Comparison of ENCODE assay signal across 9 mouse cellular contexts in genomic region chr16:28490515-28490914, GRCm38 (mm10).
DNase-seq lines count a peak whose midpoint lies in the region; ATAC-seq lines count a peak whose summit lies in the region.
"Had no signal": no experiment of that assay in that cellular context is flagged by ENCODE, and none has a peak within 500 bp of the region (broad histone marks: within the 10 kb centered on the region; RNA-seq: fewer than 3 reads in every experiment).

No protein-coding gene starts in this region.

- H3K27ac ChIP-seq in heart, embryonic 10.5 days = no peak overlapping the region
- no peak overlapping the region; the same call in 1 of the 2 replicates for H3K27ac ChIP-seq in forebrain, embryonic 15.5 days (replicated peaks)
- no peak overlapping the region for H3K27ac ChIP-seq in intestine, embryonic 14.5 days (ENCODE audit: low read depth)

- H3K36me3 ChIP-seq in heart, embryonic 10.5 days = no peaks in the 10 kb centered on the region
- H3K36me3 ChIP-seq in forebrain, embryonic 15.5 days = no peaks in the 10 kb centered on the region
- H3K36me3 ChIP-seq in intestine, embryonic 14.5 days (ENCODE audit: control insufficient read depth, insufficient read depth, low read length) = no peaks in the 10 kb centered on the region

- WGBS in heart, embryonic 10.5 days = 16% methylated on average over 6 of the region's 6 CpGs
- WGBS in forebrain, embryonic 15.5 days = 3% methylated on average over 6 of the region's 6 CpGs
- WGBS in intestine, embryonic 14.5 days = 9% methylated on average over 6 of the region's 6 CpGs

- H3K27me3 ChIP-seq in heart, embryonic 10.5 days (ENCODE audit: insufficient read depth, poor library complexity, severe bottlenecking) = peaks cover 3% of the 10 kb centered on the region; the same call in 1 of the 2 replicates
- no peaks in the 10 kb centered on the region for H3K27me3 ChIP-seq in forebrain, embryonic 15.5 days
- 0 out of 2 replicates have a peak, but pooled peaks cover 5% of the 10 kb centered on the region for H3K27me3 ChIP-seq in intestine, embryonic 14.5 days (replicated peaks; ENCODE audit: control insufficient read depth, insufficient read depth, low read length)

- H3K9ac ChIP-seq in forebrain, embryonic 15.5 days (replicated peaks) = no peak overlapping the region
- no peak overlapping the region for H3K9ac ChIP-seq in intestine, embryonic 14.5 days (ENCODE audit: low read length)

- H3K9me3 ChIP-seq in heart, embryonic 10.5 days = no peaks in the 10 kb centered on the region
- no peaks in the 10 kb centered on the region for H3K9me3 ChIP-seq in forebrain, embryonic 15.5 days
- no peaks in the 10 kb centered on the region for H3K9me3 ChIP-seq in intestine, embryonic 14.5 days (ENCODE audit: control insufficient read depth, low read length)

- DNase-seq in heart, adult 8-10 months (ENCODE audit: low spot score) = peak; percentile 24
- DNase-seq in heart, embryonic 10.5 days (ENCODE audit: low spot score) = no peak
- peak; percentile 76 for DNase-seq in cerebellum, adult 11 months
- DNase-seq in intestine, embryonic 14.5 days (ENCODE audit: low spot score) = peak; percentile 88
- DNase-seq in left cerebral cortex, adult 18-20 months (ENCODE audit: low spot score in 2 of 2) = peak; percentile 82 to 86
- DNase-seq in mesoderm, embryonic 11.5 days (ENCODE audit: low read depth, low spot score) = peak; percentile 79
- DNase-seq in right cerebral cortex, postnatal 4 days = peak; percentile 82

- no peaks in the 10 kb centered on the region for H3K4me1 ChIP-seq in heart, embryonic 10.5 days
- peaks cover 19% of the 10 kb centered on the region for H3K4me1 ChIP-seq in forebrain, embryonic 15.5 days
- H3K4me1 ChIP-seq in intestine, embryonic 14.5 days (replicated peaks; ENCODE audit: control insufficient read depth, insufficient read depth, low read length) = no peaks in the 10 kb centered on the region

- peak; percentile 96 for ATAC-seq in forebrain, embryonic 15.5 days (replicated peaks)
- ATAC-seq in intestine, embryonic 14.5 days (replicated peaks; ENCODE audit: low FRiP score, low TSS enrichment, low read depth) = no peak

- no peak overlapping the region for H3K4me3 ChIP-seq in heart, embryonic 10.5 days
- H3K4me3 ChIP-seq in forebrain, embryonic 15.5 days = no peak overlapping the region
- H3K4me3 ChIP-seq in intestine, embryonic 14.5 days (ENCODE audit: low read depth, low read length) = no peak overlapping the region
- H3K4me3 ChIP-seq: myocyte had no signal

- H3K4me2 ChIP-seq in forebrain, embryonic 15.5 days (replicated peaks) = no peak overlapping the region
- H3K4me2 ChIP-seq in intestine, embryonic 14.5 days (ENCODE audit: low read length) = no peak overlapping the region
